Mouse (Mus musculus) liver, adult 2 months (tissue): ENCODE measurements around the gene Numa1.

Source experiments
- CTCF ChIP-seq: fragments of 200-500 bp; IDR thresholded peaks from 2 replicates; pipeline ENCODE4 v1.5.1; 2011; ENCODE audit warnings: low read depth, low read length, control low read depth
- POLR2A ChIP-seq: fragments of 200-500 bp; IDR thresholded peaks from 2 replicates; pipeline ENCODE4 v1.6.1; 2011; ENCODE audit warnings: low read length, control low read depth; ENCODE audit not compliant: insufficient read depth; ENCODE audit errors: extremely low read depth

GRCm38 (mm10) chr7:102061353-102061752 lies 127.4 kb downstream of the Numa1 start:
- TF ChIP-seq POLR2A, result no peak
- TF ChIP-seq CTCF, result no peak
